Mouse (Mus musculus): ENCODE data around the gene Cwc27. TPM values are rescaled to one million over a fixed set of nuclear protein-coding genes. Genes with fewer than 3 reads are reported as not detected.

The Cwc27 gene
- polyA plus RNA-seq, 1 experiment from 2014 or later = 26.7 TPM

- H3K9ac ChIP-seq = no peak overlapping the region
- no peak for ATAC-seq (ENCODE audit: insufficient number of reproducible peaks, low FRiP score, low TSS enrichment, low read depth)
- H3K27ac ChIP-seq = no peak overlapping the region
- peaks cover 2% of the 10 kb centered on the region; the same call in 1 of the 2 replicates for H3K36me3 ChIP-seq
- no peak overlapping the region for H3K4me2 ChIP-seq
- H3K9me3 ChIP-seq = no peaks in the 10 kb centered on the region
- peaks cover 13% of the 10 kb centered on the region for H3K4me1 ChIP-seq
- H3K4me3 ChIP-seq = no peak overlapping the region
- no peaks in the 10 kb centered on the region for H3K27me3 ChIP-seq
Observed at GRCm38 (mm10) chr13:104821192-104821591, 4.2 kb upstream of the Cwc27 start.

GRCm38 (mm10) chr13:104817696-104818095, 754 bp upstream of the Cwc27 start:
- peak overlapping the region; percentile 72 for H3K9ac ChIP-seq
- no peaks in the 10 kb centered on the region for H3K27me3 ChIP-seq
- H3K4me1 ChIP-seq = peaks cover 19% of the 10 kb centered on the region
- 47% methylated on average over 12 of the region's 12 CpGs for WGBS
- H3K4me3 ChIP-seq = peak overlapping the region; percentile 71
- ATAC-seq (ENCODE audit: insufficient number of reproducible peaks, low FRiP score, low TSS enrichment, low read depth) = no peak
- H3K36me3 ChIP-seq = peaks cover 2% of the 10 kb centered on the region; the same call in 1 of the 2 replicates
- no peaks in the 10 kb centered on the region for H3K9me3 ChIP-seq
- H3K27ac ChIP-seq = no peak overlapping the region
- peak overlapping the region; percentile 57 for H3K4me2 ChIP-seq

DNA sequence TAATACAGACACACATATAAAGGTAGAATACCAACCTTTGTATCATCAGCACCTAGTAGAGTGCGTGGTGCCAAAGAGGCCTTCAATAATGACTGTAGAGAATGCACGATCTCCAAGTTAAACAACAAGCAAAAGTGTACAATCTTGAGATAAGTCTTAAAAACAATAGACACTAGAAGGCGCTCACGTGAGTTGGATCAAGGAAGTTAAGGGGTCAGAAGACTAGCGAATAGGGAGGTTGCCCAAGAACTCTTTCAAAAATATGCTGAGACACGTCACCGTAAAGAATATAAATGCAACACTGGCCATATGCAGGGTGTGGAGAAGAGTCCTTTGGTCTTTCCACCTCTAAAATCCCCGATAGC, 690 bp downstream of the Cwc27 start:
- peaks cover 16% of the 10 kb centered on the region for H3K4me1 ChIP-seq
- H3K9ac ChIP-seq = peak overlapping the region; percentile 72
- peak overlapping the region; percentile 57 for H3K4me2 ChIP-seq
- H3K27ac ChIP-seq = peak overlapping the region; percentile 91
- peak; percentile 1; the same call in 1 of the 2 replicates for ATAC-seq (ENCODE audit: insufficient number of reproducible peaks, low FRiP score, low TSS enrichment, low read depth)
- WGBS = 10% methylated on average over 8 of the region's 8 CpGs
- peaks cover 2% of the 10 kb centered on the region; the same call in 1 of the 2 replicates for H3K36me3 ChIP-seq
- H3K27me3 ChIP-seq = no peaks in the 10 kb centered on the region
- peak overlapping the region; percentile 71 for H3K4me3 ChIP-seq
- no peaks in the 10 kb centered on the region for H3K9me3 ChIP-seq

GRCm38 (mm10) chr13:104805681-104806080, 11.3 kb downstream of the Cwc27 start:
- H3K27ac ChIP-seq = no peak overlapping the region
- H3K9ac ChIP-seq = no peak overlapping the region
- H3K27me3 ChIP-seq = no peaks in the 10 kb centered on the region
- H3K4me1 ChIP-seq = no peaks in the 10 kb centered on the region
- 54% methylated on average over 3 of the region's 3 CpGs for WGBS
- no peak for ATAC-seq (ENCODE audit: insufficient number of reproducible peaks, low FRiP score, low TSS enrichment, low read depth)
- H3K4me2 ChIP-seq = no peak overlapping the region
- H3K36me3 ChIP-seq = peaks cover 23% of the 10 kb centered on the region
- H3K4me3 ChIP-seq = no peak overlapping the region
- H3K9me3 ChIP-seq = no peaks in the 10 kb centered on the region

GRCm38 (mm10) chr13:104799566-104800182, 17.3 kb downstream of the Cwc27 start:
- Histone ChIP-seq H3K36me3 (peaks cover 33% of the 10 kb centered on the region), H3K9ac (no peak overlapping the region)

GRCm38 (mm10) chr13:104799067-104799466, 17.9 kb downstream of the Cwc27 start:
- H3K4me1 ChIP-seq = no peaks in the 10 kb centered on the region
- no peak overlapping the region for H3K27ac ChIP-seq
- H3K27me3 ChIP-seq = no peaks in the 10 kb centered on the region
- peaks cover 36% of the 10 kb centered on the region for H3K36me3 ChIP-seq
- H3K4me2 ChIP-seq = no peak overlapping the region
- H3K9me3 ChIP-seq = no peaks in the 10 kb centered on the region
- 94% methylated on average over 8 of the region's 8 CpGs for WGBS
- no peak for ATAC-seq (ENCODE audit: insufficient number of reproducible peaks, low FRiP score, low TSS enrichment, low read depth)
- H3K9ac ChIP-seq = no peak overlapping the region
- no peak overlapping the region for H3K4me3 ChIP-seq

More at GRCm38 (mm10) chr13:104799566-104800182, 17.3 kb downstream of the Cwc27 start:
- H3K27ac ChIP-seq = no peak overlapping the region
- no peak for ATAC-seq (ENCODE audit: insufficient number of reproducible peaks, low FRiP score, low TSS enrichment, low read depth)
- H3K4me2 ChIP-seq = no peak overlapping the region
- H3K4me1 ChIP-seq = no peaks in the 10 kb centered on the region
- H3K9me3 ChIP-seq = no peaks in the 10 kb centered on the region
- H3K27me3 ChIP-seq = no peaks in the 10 kb centered on the region
- H3K4me3 ChIP-seq = no peak overlapping the region
- WGBS = 77% methylated on average over 7 of the region's 7 CpGs

DNA sequence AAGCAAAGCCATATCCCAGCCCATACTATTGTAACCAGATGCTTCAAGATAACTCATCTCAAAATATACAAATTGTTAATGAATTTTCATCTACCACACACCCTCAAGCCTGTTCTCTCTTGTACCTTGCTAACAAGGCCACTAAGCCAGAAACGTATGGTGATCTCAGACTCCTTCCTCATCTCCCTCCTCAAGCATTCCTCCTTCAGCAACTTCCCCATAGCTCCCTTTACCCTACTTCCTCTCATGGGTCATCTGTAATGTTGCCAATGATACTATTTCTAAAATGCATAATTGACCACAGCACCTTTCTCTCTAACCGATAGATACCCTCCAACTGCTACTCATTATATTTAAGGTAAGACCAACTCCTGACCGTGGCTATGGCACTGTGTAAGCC, 22.5 kb downstream of the Cwc27 start:
- Histone ChIP-seq H3K4me1 (no peaks in the 10 kb centered on the region), H3K36me3 (peaks cover 16% of the 10 kb centered on the region), H3K27ac (no peak overlapping the region), H3K27me3 (no peaks in the 10 kb centered on the region), H3K9ac (no peak overlapping the region), H3K4me3 (no peak overlapping the region), H3K9me3 (no peaks in the 10 kb centered on the region), H3K4me2 (no peak overlapping the region)
- ATAC-seq (ENCODE audit: insufficient number of reproducible peaks, low FRiP score, low TSS enrichment, low read depth) = no peak
- 86% methylated on average over 3 of the region's 3 CpGs for WGBS

GRCm38 (mm10) chr13:104792184-104792583, 24.8 kb downstream of the Cwc27 start, which contains the start of gene Srek1ip1:
Srek1ip1 (plus strand) TSS chr13:104792484.
- no peak for ATAC-seq (ENCODE audit: insufficient number of reproducible peaks, low FRiP score, low TSS enrichment, low read depth)
- Histone ChIP-seq H3K27ac (no peak within 1 kb of the TSS), H3K4me1 (no peaks in the 10 kb centered on the region), H3K4me2 (no peak within 1 kb of the TSS), H3K36me3 (peaks cover 12% of the 10 kb centered on the region), H3K4me3 (no peak within 1 kb of the TSS), H3K9ac (no peak within 1 kb of the TSS), H3K9me3 (no peaks in the 10 kb centered on the region), H3K27me3 (no peaks in the 10 kb centered on the region)
- 75% methylated on average over 11 of the region's 11 CpGs for WGBS

GRCm38 (mm10) chr13:104789663-104790062, 27.3 kb downstream of the Cwc27 start:
- WGBS = 4% methylated on average over 2 of the region's 2 CpGs
- peaks cover 15% of the 10 kb centered on the region for H3K36me3 ChIP-seq
- no peak for ATAC-seq (ENCODE audit: insufficient number of reproducible peaks, low FRiP score, low TSS enrichment, low read depth)
- H3K4me3 ChIP-seq = no peak overlapping the region
- no peak overlapping the region for H3K9ac ChIP-seq
- no peak overlapping the region for H3K27ac ChIP-seq
- no peaks in the 10 kb centered on the region for H3K27me3 ChIP-seq
- no peaks in the 10 kb centered on the region for H3K4me1 ChIP-seq
- H3K9me3 ChIP-seq = no peaks in the 10 kb centered on the region
- H3K4me2 ChIP-seq = no peak overlapping the region

- no peak overlapping the region for H3K27ac ChIP-seq
- no peak overlapping the region for H3K4me3 ChIP-seq
- WGBS = 90% methylated on average over 4 of the region's 4 CpGs
- no peak overlapping the region for H3K4me2 ChIP-seq
- no peak overlapping the region for H3K9ac ChIP-seq
- H3K27me3 ChIP-seq = no peaks in the 10 kb centered on the region
- 0 out of 2 replicates have a peak, but pooled peaks cover 2% of the 10 kb centered on the region for H3K9me3 ChIP-seq
- ATAC-seq (ENCODE audit: insufficient number of reproducible peaks, low FRiP score, low TSS enrichment, low read depth) = no peak
- no peaks in the 10 kb centered on the region for H3K4me1 ChIP-seq
- H3K36me3 ChIP-seq = peaks cover 25% of the 10 kb centered on the region; the same call in 1 of the 2 replicates
Observed at GRCm38 (mm10) chr13:104787260-104787659, 29.7 kb downstream of the Cwc27 start.

DNA sequence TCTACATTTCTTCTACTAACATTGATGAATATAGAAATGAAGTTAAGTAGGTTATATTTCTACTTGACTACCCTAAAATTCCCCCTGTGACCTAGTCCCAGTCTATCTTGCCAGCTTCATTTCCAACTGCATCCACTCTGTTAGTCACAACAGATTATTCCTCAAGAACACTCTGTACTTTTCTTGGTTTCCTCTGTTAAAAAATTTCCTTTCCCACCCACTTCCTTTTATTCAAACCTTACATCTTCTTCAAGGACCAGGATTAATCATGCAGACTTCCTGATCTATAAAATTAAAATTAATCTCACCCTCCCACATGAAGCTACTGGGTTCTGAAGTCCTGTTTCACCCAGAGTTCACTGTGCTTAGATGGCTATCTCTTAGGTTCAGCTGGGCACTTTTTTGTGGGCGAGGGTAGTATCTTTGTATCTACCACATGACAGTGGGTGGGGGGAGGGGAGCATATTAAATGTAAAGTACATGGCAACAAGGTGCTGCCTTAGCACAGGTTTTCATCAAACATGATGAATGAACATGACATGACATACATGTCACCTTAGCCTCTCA, 37.8 kb downstream of the Cwc27 start:
- Histone ChIP-seq H3K4me1 (no peaks in the 10 kb centered on the region), H3K36me3 (peaks cover 19% of the 10 kb centered on the region; the same call in 1 of the 2 replicates)
- ATAC-seq (ENCODE audit: insufficient number of reproducible peaks, low FRiP score, low TSS enrichment, low read depth) = no peak

DNA sequence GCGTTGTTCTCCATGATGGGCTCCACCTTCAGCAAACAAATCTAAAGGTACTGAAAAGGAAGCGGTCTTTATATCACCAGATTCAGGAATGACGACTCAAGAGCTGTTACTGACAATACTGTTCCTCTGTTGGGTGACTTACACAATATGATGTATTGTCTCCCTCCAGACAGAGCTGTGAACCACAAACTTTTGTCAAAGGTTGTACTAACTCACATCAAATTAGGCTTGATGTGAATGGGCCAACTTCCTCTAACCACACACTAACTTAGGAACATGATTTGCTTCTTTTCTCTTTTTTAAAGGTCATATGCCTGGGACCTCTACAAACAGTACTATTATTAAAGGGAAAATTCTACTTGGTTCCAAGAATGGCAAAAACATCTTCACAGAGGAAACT, 53.7 kb downstream of the Cwc27 start:
- H3K9ac ChIP-seq = no peak overlapping the region
- H3K9me3 ChIP-seq = no peaks in the 10 kb centered on the region
- no peak overlapping the region for H3K4me3 ChIP-seq
- H3K4me2 ChIP-seq = no peak overlapping the region
- no peaks in the 10 kb centered on the region for H3K27me3 ChIP-seq
- no peaks in the 10 kb centered on the region for H3K4me1 ChIP-seq
- WGBS = 82% methylated on average over 3 of the region's 3 CpGs
- H3K27ac ChIP-seq = no peak overlapping the region
- no peak for ATAC-seq (ENCODE audit: insufficient number of reproducible peaks, low FRiP score, low TSS enrichment, low read depth)
- H3K36me3 ChIP-seq = no peaks in the 10 kb centered on the region

More for the DNA sequence above, 37.8 kb downstream of the Cwc27 start:
- Histone ChIP-seq H3K27me3 (no peaks in the 10 kb centered on the region), H3K4me3 (no peak overlapping the region), H3K9ac (no peak overlapping the region), H3K27ac (no peak overlapping the region), H3K9me3 (0 out of 2 replicates have a peak, but pooled peaks cover 4% of the 10 kb centered on the region), H3K4me2 (no peak overlapping the region)
- WGBS = 73% methylated on average over 1 of the region's 1 CpGs

Data from limb, embryonic 15.5 days (tissue).